Mouse (Mus musculus) C2C12 (cell line): ENCODE measurements at regions not wholly inside any gene's neighbourhood (a gene's known extent, or its start where the extent isn't known, plus 50 kb on each side); places are given as distances from the start of the nearest gene placed in this dataset.

Experiments used
- CEBPB ChIP-seq: IDR thresholded peaks from one replicate; pipeline ENCODE4 v1.6.1; 2011; ENCODE audit warnings: low read depth, mild to moderate bottlenecking, control low read depth, moderate library complexity
- CTCF ChIP-seq: IDR thresholded peaks from one replicate; pipeline ENCODE4 v1.5.1; 2011; ENCODE audit not compliant: control insufficient read depth, insufficient read depth, insufficient read length
- USF1 ChIP-seq: IDR thresholded peaks from one replicate; pipeline ENCODE4 v1.6.1; 2011; ENCODE audit warnings: low read depth, mild to moderate bottlenecking, control low read depth, moderate library complexity

DNA sequence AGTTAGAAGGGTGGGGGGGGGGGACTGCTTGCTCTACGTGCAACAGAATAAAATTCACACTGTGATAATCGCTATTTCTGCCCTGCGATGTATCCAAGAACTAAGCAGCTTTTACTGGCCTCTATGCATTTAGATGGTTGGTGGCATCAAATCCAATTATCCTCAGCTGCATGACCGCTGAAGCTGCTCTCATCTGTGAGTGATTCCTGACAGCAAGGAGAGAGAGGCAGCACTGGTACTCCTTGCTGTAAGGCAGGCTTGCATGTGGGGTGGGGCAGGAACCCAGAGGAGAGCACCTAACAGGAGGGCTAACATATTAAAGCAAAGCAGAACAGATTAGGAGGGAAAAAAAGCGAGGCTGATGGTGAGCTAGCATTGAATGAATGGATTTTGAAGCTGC, 431.6 kb upstream of the Fam241a start:
- TF ChIP-seq CTCF, result no peak
- no peak for TF ChIP-seq USF1
- TF ChIP-seq CEBPB, result no peak
